Mouse (Mus musculus): ENCODE measurements around the gene Hnf1b. TPM values are rescaled to one million over a fixed set of nuclear protein-coding genes. Genes with fewer than 3 reads are reported as not detected.

The Hnf1b gene
- polyA plus RNA-seq, 1 experiment from 2014 or later: 0.33 TPM

DNA sequence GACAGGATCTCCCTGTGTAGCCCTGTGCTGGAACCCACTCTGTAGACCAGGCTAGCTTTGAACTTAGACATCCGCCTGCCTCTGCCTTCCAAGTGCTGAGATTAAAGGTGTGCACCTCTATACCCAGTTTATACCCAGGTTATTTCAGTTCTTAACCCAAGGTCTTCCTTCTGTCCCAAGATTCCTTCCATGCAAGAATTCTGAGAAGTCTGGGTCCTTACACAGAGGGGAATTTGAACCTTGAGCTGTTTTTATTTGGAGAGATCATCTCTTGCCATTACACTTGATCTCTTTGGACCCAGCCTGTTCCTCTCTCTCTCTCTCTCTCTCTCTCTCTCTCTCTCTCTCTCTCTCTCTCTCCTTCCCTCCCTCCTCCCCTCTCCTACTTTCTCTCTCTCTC, 7.4 kb downstream of the Hnf1b start:
- 71% methylated on average over 1 of the region's 1 CpGs for WGBS
- H3K27me3 ChIP-seq: peaks cover 62% of the 10 kb centered on the region
- H3K4me1 ChIP-seq (replicated peaks): peaks cover 4% of the 10 kb centered on the region
- no peak overlapping the region for H3K9ac ChIP-seq
- no peaks in the 10 kb centered on the region for H3K36me3 ChIP-seq
- no peak for ATAC-seq (ENCODE audit: low read depth)
- H3K9me3 ChIP-seq: no peaks in the 10 kb centered on the region
- H3K27ac ChIP-seq (replicated peaks): no peak overlapping the region
- no peak overlapping the region for H3K4me3 ChIP-seq
- no peak overlapping the region for H3K4me2 ChIP-seq

DNA sequence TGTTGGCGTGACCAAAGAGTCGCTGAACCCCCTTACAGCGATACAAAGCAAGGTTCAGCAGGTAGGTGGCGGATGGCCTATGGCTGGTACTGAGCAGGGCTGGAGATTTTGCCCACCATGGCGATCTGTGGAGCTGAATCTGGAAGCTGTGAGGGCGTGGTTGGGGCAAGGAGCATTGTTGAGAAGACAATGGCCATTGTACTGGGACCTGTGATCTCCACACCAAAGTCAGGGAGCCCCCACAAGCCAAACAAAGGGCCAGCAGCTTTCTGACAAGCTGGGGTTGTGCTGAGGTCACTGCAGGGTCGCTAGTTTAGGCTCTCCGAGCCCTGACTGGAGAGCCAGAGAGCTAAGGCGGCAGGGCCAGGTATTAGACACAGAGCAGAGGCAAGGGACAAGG, 15.4 kb downstream of the Hnf1b start:
- ATAC-seq (ENCODE audit: low read depth): no peak
- 19% methylated on average over 9 of the region's 9 CpGs for WGBS
- H3K36me3 ChIP-seq: no peaks in the 10 kb centered on the region
- peaks cover 58% of the 10 kb centered on the region for H3K27me3 ChIP-seq
- H3K27ac ChIP-seq (replicated peaks): no peak overlapping the region
- no peak overlapping the region for H3K4me2 ChIP-seq
- peaks cover 13% of the 10 kb centered on the region for H3K4me1 ChIP-seq (replicated peaks)
- H3K4me3 ChIP-seq: no peak overlapping the region
- no peak overlapping the region for H3K9ac ChIP-seq
- no peaks in the 10 kb centered on the region for H3K9me3 ChIP-seq

DNA sequence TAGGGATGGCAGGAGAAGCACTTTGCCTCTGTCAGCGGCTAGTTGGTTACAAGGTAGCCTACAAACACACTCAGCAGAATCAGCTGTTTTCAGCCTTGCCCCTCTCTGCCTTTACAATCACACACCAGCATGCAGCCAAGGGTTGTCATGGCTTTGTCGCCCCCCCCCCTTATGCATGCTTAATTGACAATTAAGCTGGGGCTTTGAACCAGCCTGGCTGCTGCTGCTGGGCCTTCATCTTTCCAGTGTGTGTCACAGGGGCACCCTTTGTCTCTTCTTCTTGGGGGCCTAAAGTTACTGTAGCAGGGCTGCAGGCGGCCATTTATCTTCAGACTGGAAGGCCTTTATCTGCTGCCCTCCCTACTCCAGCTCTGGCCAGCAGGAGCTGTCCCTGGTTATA, 17.7 kb downstream of the Hnf1b start:
- ATAC-seq (ENCODE audit: low read depth): no peak
- H3K27ac ChIP-seq (replicated peaks): no peak overlapping the region
- H3K9ac ChIP-seq: no peak overlapping the region
- H3K4me3 ChIP-seq: no peak overlapping the region
- no peaks in the 10 kb centered on the region for H3K36me3 ChIP-seq
- peaks cover 13% of the 10 kb centered on the region for H3K4me1 ChIP-seq (replicated peaks)
- no peak overlapping the region for H3K4me2 ChIP-seq
- H3K9me3 ChIP-seq: no peaks in the 10 kb centered on the region
- 12% methylated on average over 3 of the region's 3 CpGs for WGBS
- peaks cover 60% of the 10 kb centered on the region for H3K27me3 ChIP-seq

DNA sequence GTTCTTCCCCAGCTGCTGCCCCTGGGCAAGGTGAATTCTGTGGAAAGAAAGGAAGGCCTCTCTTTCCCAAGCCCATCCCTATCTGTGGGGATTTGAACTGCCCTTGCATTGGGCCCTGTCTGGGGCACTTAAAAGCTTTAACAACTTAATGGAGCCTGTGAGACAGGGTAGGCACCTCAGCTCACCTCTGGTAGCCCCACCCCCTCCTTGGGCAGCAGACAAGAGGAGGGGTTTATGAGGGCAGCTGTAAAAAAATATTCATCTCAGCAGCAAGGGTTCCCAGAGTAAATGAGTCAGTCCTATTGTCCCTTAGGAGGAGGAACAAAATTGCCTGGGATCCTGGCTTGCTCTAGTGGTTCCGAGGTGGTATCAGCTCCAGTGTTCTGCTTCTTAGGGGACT, 19.3 kb downstream of the Hnf1b start:
- Histone ChIP-seq H3K9me3 (no peaks in the 10 kb centered on the region), H3K4me2 (no peak overlapping the region), H3K9ac (no peak overlapping the region), H3K36me3 (no peaks in the 10 kb centered on the region), H3K27ac (replicated peaks) (no peak overlapping the region), H3K27me3 (peaks cover 53% of the 10 kb centered on the region), H3K4me3 (no peak overlapping the region), H3K4me1 (replicated peaks) (peaks cover 13% of the 10 kb centered on the region)
- 10% methylated on average over 1 of the region's 1 CpGs for WGBS
- ATAC-seq (ENCODE audit: low read depth): no peak

DNA sequence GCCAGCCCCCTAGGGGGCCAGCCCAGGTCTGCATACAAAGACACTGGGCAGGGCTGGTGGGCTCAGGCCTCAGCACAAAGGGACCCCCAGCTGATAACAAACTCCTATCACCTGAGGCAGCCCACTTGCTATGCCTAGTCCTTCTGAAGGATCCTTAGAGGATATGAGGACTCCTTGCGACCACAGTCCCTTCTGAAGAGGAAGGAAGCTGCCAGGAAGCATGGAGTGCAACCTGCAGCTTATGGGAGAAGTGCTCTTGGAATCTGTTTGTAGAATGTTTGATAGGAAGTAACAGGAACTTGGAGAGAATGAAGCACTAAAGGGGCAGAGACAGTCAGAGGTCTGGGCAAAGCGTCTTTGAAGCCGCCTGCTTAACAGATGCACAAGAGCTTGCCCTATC, 19.8 kb downstream of the Hnf1b start:
- no peak overlapping the region for H3K27ac ChIP-seq (replicated peaks)
- no peak for ATAC-seq (ENCODE audit: low read depth)

DNA sequence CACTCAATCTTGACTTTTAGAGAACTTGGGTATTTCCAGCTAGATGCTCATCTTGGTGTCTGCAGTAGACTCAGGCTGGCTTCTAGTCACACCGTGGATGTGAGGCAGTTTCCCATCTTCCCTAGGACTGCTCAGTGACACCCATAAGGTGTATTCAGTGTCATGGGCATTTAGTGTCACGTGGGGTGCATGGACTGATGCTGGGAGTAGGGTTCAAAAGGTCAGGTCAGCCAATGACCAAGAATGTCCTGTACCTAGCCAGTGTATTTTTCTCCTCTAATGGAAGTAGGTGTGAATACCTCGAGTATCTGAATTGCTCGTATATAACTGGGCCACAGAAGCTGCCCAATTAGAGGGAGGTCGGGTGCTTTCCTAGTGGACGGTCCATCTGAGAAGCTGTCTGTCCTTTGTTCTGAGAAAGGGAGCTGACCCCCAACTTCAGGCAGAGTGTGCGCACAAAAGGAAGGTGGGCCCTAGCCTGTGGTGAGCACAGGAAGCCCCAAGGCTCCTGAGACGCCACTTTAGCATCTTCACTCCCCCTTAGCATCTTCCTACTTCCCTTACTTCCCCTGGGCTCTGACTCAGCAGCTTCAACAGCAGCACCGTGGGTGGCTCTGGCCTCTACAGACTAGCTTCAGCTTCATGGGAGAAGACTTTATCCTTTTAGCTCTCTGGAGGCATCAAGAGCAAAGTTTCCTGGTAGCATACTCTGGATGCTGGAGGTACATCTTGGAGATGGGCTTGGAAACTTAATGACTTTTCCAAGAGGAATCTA, 22.1 kb downstream of the Hnf1b start:
- H3K9ac ChIP-seq: no peak overlapping the region

More for the DNA sequence above, 19.8 kb downstream of the Hnf1b start:
- Histone ChIP-seq H3K9ac (no peak overlapping the region), H3K4me3 (no peak overlapping the region), H3K27me3 (peaks cover 48% of the 10 kb centered on the region), H3K4me2 (no peak overlapping the region), H3K9me3 (no peaks in the 10 kb centered on the region), H3K4me1 (replicated peaks) (peaks cover 13% of the 10 kb centered on the region), H3K36me3 (no peaks in the 10 kb centered on the region)
- 54% methylated on average over 3 of the region's 3 CpGs for WGBS

DNA sequence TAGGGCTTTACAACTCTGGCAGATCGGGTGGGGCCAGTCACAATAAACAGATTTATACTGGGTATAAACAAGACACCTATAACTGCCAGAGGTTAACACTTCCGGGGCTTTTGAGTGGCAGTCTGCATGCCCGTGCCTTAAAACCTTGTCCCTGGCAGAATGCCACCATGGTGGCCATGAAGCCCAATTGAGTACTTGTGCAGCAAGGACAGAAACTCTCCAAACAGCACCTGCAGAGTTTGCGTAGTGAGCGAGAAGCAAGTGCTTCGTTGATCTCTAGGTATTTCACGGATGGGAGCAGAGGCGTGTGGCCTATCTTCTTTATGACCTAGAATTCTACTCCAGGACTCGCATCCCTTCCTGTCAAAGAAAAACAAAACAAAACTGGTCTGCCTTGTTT, 23.6 kb downstream of the Hnf1b start:
- no peak for ATAC-seq (ENCODE audit: low read depth)
- Histone ChIP-seq H3K9ac (no peak overlapping the region), H3K27me3 (peaks cover 20% of the 10 kb centered on the region; the same call in 1 of the 2 replicates), H3K27ac (replicated peaks) (no peak overlapping the region), H3K4me2 (no peak overlapping the region), H3K4me3 (no peak overlapping the region), H3K4me1 (replicated peaks) (no peaks in the 10 kb centered on the region), H3K9me3 (no peaks in the 10 kb centered on the region), H3K36me3 (no peaks in the 10 kb centered on the region)
- 34% methylated on average over 9 of the region's 9 CpGs for WGBS

More for the DNA sequence above, 22.1 kb downstream of the Hnf1b start:
- Histone ChIP-seq H3K4me2 (no peak overlapping the region), H3K4me3 (no peak overlapping the region), H3K36me3 (no peaks in the 10 kb centered on the region), H3K4me1 (replicated peaks) (peaks cover 10% of the 10 kb centered on the region), H3K27ac (replicated peaks) (no peak overlapping the region), H3K27me3 (peaks cover 29% of the 10 kb centered on the region), H3K9me3 (no peaks in the 10 kb centered on the region)
- ATAC-seq (ENCODE audit: low read depth): no peak
- WGBS: 70% methylated on average over 9 of the region's 9 CpGs

DNA sequence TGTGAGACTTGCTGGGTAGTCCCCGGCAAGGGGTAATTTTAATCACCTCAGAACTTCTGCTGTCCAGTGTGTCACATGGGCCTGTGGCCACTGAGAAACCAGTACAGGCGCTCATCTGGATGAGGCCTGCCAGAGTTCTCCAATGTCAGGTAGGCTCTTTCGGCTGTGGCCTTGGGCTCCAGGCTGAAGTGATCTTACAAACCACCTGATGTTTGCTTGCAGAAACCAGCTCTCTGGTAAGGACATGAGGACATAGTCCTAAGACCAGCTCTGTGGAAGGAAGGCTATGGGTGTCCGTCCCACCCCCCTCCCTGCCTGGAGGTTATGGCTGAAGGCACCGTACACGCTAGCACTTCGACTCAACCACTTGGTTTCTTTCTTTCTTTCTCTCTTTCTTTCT, 26.8 kb downstream of the Hnf1b start:
- 0 out of 2 replicates have a peak, but pooled peaks cover 6% of the 10 kb centered on the region for H3K27me3 ChIP-seq
- no peaks in the 10 kb centered on the region for H3K4me1 ChIP-seq (replicated peaks)
- no peak for ATAC-seq (ENCODE audit: low read depth)
- no peak overlapping the region for H3K4me2 ChIP-seq
- 89% methylated on average over 7 of the region's 7 CpGs for WGBS
- H3K4me3 ChIP-seq: no peak overlapping the region
- no peaks in the 10 kb centered on the region for H3K36me3 ChIP-seq
- no peak overlapping the region for H3K27ac ChIP-seq (replicated peaks)
- H3K9ac ChIP-seq: no peak overlapping the region
- no peaks in the 10 kb centered on the region for H3K9me3 ChIP-seq

DNA sequence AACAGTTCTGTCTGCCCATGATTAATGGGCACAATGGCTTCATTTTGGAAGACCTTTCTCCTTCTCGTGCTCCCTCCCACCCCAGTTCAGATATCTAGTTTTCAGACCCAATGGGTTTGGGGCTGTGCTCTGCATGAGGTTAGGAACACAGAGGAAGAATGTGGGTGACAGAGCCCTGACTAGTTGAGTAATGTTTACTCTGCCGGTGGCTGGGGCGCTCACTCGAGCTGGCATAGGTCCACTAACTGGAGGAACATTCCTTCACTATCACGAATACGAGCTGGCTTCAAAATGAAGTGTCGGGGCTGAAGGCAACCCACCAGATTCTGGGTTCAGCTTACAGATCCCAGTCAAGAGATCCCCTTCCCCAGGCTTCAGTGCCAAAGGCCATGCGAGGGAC, 27.9 kb downstream of the Hnf1b start:
- H3K4me3 ChIP-seq: no peak overlapping the region
- WGBS: 81% methylated on average over 8 of the region's 8 CpGs
- ATAC-seq (ENCODE audit: low read depth): no peak
- H3K9ac ChIP-seq: no peak overlapping the region
- H3K36me3 ChIP-seq: no peaks in the 10 kb centered on the region
- H3K27ac ChIP-seq (replicated peaks): no peak overlapping the region
- H3K27me3 ChIP-seq: 0 out of 2 replicates have a peak, but pooled peaks cover 1% of the 10 kb centered on the region
- H3K9me3 ChIP-seq: no peaks in the 10 kb centered on the region
- H3K4me1 ChIP-seq (replicated peaks): no peaks in the 10 kb centered on the region
- no peak overlapping the region for H3K4me2 ChIP-seq

DNA sequence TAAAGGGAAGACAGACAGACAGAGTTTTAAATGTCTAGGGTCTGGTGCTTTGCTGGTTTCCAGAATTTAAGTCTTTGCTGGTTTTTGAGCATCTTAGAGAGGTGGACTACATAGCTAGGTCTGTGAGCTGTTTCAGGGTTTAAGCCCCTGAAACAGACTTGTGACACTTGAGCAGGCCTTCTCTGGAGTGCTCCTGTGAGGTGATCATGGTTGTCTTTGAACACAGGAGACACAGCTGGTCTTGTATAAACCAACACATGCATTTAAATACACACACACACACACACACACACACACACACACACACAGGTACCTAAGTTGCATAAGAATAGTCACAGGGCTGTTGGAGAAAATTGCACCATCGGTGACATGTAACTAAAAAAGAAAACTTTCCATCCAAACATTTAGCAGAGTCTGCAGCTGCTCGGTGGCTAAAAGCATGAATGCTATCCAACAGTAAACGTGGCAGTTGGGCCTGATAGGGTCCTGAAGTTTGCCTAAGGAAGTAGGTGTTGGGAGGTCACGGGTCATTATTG, 28.6 kb downstream of the Hnf1b start:
- Histone ChIP-seq H3K27ac (replicated peaks) (no peak overlapping the region), H3K9ac (no peak overlapping the region), H3K4me2 (no peak overlapping the region), H3K36me3 (no peaks in the 10 kb centered on the region), H3K4me3 (no peak overlapping the region), H3K4me1 (replicated peaks) (no peaks in the 10 kb centered on the region), H3K9me3 (no peaks in the 10 kb centered on the region), H3K27me3 (no peaks in the 10 kb centered on the region)
- WGBS: 77% methylated on average over 4 of the region's 4 CpGs
- ATAC-seq (ENCODE audit: low read depth): no peak

DNA sequence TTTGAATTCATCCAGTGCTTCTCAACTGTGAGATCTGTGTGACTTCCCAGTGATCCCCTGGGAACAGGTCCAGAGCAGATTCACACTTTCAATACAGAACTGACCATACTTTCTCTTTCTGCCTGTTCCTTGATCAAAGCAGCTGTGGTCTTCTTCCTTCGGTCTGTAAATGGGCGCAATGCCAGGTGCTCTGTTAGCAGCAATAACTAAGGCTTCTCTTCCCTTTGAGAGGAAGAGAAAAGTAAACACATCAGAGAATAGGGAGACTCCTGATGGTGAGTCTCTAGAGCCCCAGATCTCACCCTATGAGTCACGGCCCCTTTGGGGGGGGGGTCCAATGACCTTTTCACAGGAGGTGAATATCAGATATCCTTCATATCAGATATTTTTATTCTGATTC, 29.3 kb downstream of the Hnf1b start:
- no peaks in the 10 kb centered on the region for H3K27me3 ChIP-seq
- no peak overlapping the region for H3K4me3 ChIP-seq
- H3K4me1 ChIP-seq (replicated peaks): no peaks in the 10 kb centered on the region
- ATAC-seq (ENCODE audit: low read depth): no peak
- no peaks in the 10 kb centered on the region for H3K36me3 ChIP-seq
- H3K27ac ChIP-seq (replicated peaks): no peak overlapping the region
- WGBS: 74% methylated on average over 3 of the region's 3 CpGs
- no peaks in the 10 kb centered on the region for H3K9me3 ChIP-seq
- no peak overlapping the region for H3K4me2 ChIP-seq
- H3K9ac ChIP-seq: no peak overlapping the region

DNA sequence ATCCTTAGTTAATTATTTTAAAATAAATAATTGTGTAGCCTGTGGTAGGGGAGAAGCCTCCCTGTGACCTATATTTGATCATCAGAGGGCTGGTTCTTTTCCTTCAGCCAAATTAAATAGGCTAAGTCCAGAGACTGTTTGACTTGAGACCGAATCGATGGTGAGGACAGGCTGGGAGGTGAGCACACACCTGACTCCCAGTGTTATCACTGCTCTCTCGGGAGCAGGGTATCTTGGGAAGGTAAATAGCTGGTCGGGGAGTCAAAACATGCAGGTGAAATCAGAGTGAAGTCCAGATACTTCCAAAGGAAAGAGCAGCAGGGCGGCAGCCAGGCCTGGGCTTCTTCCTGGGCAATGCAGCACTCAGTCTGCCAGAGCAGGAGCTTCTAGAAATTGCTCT, 31.6 kb downstream of the Hnf1b start:
- H3K9me3 ChIP-seq: no peaks in the 10 kb centered on the region
- H3K4me1 ChIP-seq (replicated peaks): no peaks in the 10 kb centered on the region
- no peaks in the 10 kb centered on the region for H3K27me3 ChIP-seq
- H3K9ac ChIP-seq: no peak overlapping the region
- H3K4me3 ChIP-seq: no peak overlapping the region
- H3K4me2 ChIP-seq: no peak overlapping the region
- no peak for ATAC-seq (ENCODE audit: low read depth)
- WGBS: 84% methylated on average over 5 of the region's 5 CpGs
- no peak overlapping the region for H3K27ac ChIP-seq (replicated peaks)
- no peaks in the 10 kb centered on the region for H3K36me3 ChIP-seq

DNA sequence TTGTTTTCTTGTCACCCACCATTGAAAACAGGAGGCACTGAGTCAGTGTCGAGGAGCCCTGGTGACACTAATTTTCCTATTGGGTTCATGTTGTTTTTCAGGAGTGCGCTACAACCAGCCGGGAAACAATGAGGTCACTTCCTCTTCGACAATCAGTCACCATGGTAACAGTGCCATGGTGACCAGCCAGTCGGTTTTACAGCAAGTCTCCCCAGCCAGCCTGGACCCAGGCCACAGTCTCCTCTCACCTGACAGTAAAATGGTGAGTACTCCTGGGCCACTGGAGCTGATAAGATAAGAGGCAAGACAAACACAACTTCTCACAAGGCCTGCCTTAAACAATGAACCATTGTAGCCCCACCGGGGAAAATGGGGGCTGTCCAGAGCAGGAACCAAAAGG, 32.7 kb downstream of the Hnf1b start:
- H3K4me2 ChIP-seq: no peak overlapping the region
- no peak overlapping the region for H3K4me3 ChIP-seq
- no peaks in the 10 kb centered on the region for H3K9me3 ChIP-seq
- no peaks in the 10 kb centered on the region for H3K27me3 ChIP-seq
- no peak for ATAC-seq (ENCODE audit: low read depth)
- 21% methylated on average over 6 of the region's 6 CpGs for WGBS
- H3K9ac ChIP-seq: no peak overlapping the region
- no peak overlapping the region for H3K27ac ChIP-seq (replicated peaks)
- H3K36me3 ChIP-seq: no peaks in the 10 kb centered on the region
- H3K4me1 ChIP-seq (replicated peaks): no peaks in the 10 kb centered on the region

All from neural tube, embryonic 13.5 days (tissue).